Mouse (Mus musculus): Measurements from ENCODE around the gene Moap1. TPM values are rescaled to one million over a fixed set of nuclear protein-coding genes. Genes with fewer than 3 reads are reported as not detected.

The Moap1 gene
- polyA plus RNA-seq, 1 experiment from 2014 or later, result 7.6 TPM

GRCm38 (mm10) chr12:102697381-102697780, 46.1 kb downstream of the Moap1 start:
- Histone ChIP-seq H3K4me3 (replicated peaks) (no peak overlapping the region), H3K36me3 (replicated peaks) (no peaks in the 10 kb centered on the region), H3K4me2 (no peak overlapping the region), H3K9me3 (replicated peaks) (no peaks in the 10 kb centered on the region), H3K27ac (replicated peaks) (no peak overlapping the region), H3K9ac (no peak overlapping the region), H3K27me3 (no peaks in the 10 kb centered on the region), H3K4me1 (replicated peaks) (peaks cover 74% of the 10 kb centered on the region)
- 70% methylated on average over 7 of the region's 7 CpGs for WGBS (ENCODE audit: insufficient replicate concordance)
- ATAC-seq (ENCODE audit: insufficient read depth), result no peak

- Histone ChIP-seq H3K27ac (replicated peaks) (no peak overlapping the region), H3K36me3 (replicated peaks) (no peaks in the 10 kb centered on the region), H3K9me3 (replicated peaks) (no peaks in the 10 kb centered on the region), H3K4me2 (no peak overlapping the region), H3K9ac (no peak overlapping the region), H3K4me3 (replicated peaks) (no peak overlapping the region), H3K27me3 (no peaks in the 10 kb centered on the region), H3K4me1 (replicated peaks) (peaks cover 72% of the 10 kb centered on the region)
- WGBS (ENCODE audit: insufficient replicate concordance), result 74% methylated on average over 14 of the region's 14 CpGs
- no peak for ATAC-seq (ENCODE audit: insufficient read depth)
Measured at GRCm38 (mm10) chr12:102696635-102697354, 46.7 kb downstream of the Moap1 start.

GRCm38 (mm10) chr12:102695369-102696239, 47.9 kb downstream of the Moap1 start:
- Histone ChIP-seq H3K9ac (no peak overlapping the region), H3K9me3 (replicated peaks) (no peaks in the 10 kb centered on the region), H3K4me2 (peak overlapping the region; percentile 23; the same call in 1 of the 2 replicates), H3K27ac (replicated peaks) (0 out of 2 replicates have a peak overlapping the region, but pooled peaks have one; percentile 6), H3K4me1 (replicated peaks) (peaks cover 81% of the 10 kb centered on the region), H3K4me3 (replicated peaks) (no peak overlapping the region), H3K27me3 (no peaks in the 10 kb centered on the region), H3K36me3 (replicated peaks) (no peaks in the 10 kb centered on the region)
- 59% methylated on average over 18 of the region's 18 CpGs for WGBS (ENCODE audit: insufficient replicate concordance)
- ATAC-seq (ENCODE audit: insufficient read depth), result no peak

Other genes with a start within 250 kb of the Moap1 start
- 2.5 and 2.6 TPM in 2 replicates for gene Chga, start 188.7 kb downstream of the Moap1 start, polyA plus RNA-seq (2015; fragmentation: Nextera tagmentation; extraction: Ambion mirVana)
- gene Itpk1, start 38.7 kb downstream of the Moap1 start, polyA plus RNA-seq (2015; fragmentation: Nextera tagmentation; extraction: Ambion mirVana), result 4.0 and 5.2 TPM in 2 replicates
- 5.6 and 5.7 TPM in 2 replicates for gene Tmem251, start 101 bp upstream of the Moap1 start, polyA plus RNA-seq (2015; fragmentation: Nextera tagmentation; extraction: Ambion mirVana)
- gene Gm28051, start 14.1 kb upstream of the Moap1 start, polyA plus RNA-seq (2015; fragmentation: Nextera tagmentation; extraction: Ambion mirVana), result not detected in 2 replicates
- gene Gon7, start 14.1 kb upstream of the Moap1 start, polyA plus RNA-seq (2015; fragmentation: Nextera tagmentation; extraction: Ambion mirVana), result 12.7 and 12.8 TPM in 2 replicates
- gene Ubr7, start 14.3 kb upstream of the Moap1 start, polyA plus RNA-seq (2015; fragmentation: Nextera tagmentation; extraction: Ambion mirVana), result 18.2 and 18.9 TPM in 2 replicates
- gene Gm20604, start 15.0 kb upstream of the Moap1 start, polyA plus RNA-seq (2015; fragmentation: Nextera tagmentation; extraction: Ambion mirVana), result 7.1 and 7.2 TPM in 2 replicates
- gene Btbd7, start 134.8 kb upstream of the Moap1 start, polyA plus RNA-seq (2015; fragmentation: Nextera tagmentation; extraction: Ambion mirVana), result 4.2 and 4.8 TPM in 2 replicates
- gene Cox8c, start 155.7 kb upstream of the Moap1 start, polyA plus RNA-seq (2015; fragmentation: Nextera tagmentation; extraction: Ambion mirVana), result not detected in 2 replicates
- gene Unc79, start 205.2 kb upstream of the Moap1 start, polyA plus RNA-seq (2015; fragmentation: Nextera tagmentation; extraction: Ambion mirVana), result 0.01 TPM in 1 of 2 replicates, not detected in the other

Data from liver, embryonic 15.5 days (tissue).